Mouse (Mus musculus): ENCODE results near the gene Glyctk.

- TF ChIP-seq CTCF (IDR thresholded peaks at IDR 0.05; ENCODE audit: low read depth) (no peak), EP300 (IDR thresholded peaks at IDR 0.05; ENCODE audit: low read depth) (no peak)
Measured at GRCm38 (mm10) chr9:106193930-106194807, 36.2 kb upstream of the Glyctk start.
